Mouse (Mus musculus) lung, postnatal 0 days (tissue): Measurements from ENCODE around the gene Gm43951.

Source experiments
- CTCF ChIP-seq: IDR thresholded peaks from 2 replicates; pipeline ENCODE4 v1.5.1; 2016; ENCODE audit warnings: antibody characterized with exemption, mild to moderate bottlenecking
- EP300 ChIP-seq: IDR thresholded peaks from 2 replicates; pipeline ENCODE4 v1.6.1; 2016; ENCODE audit warnings: antibody characterized with exemption, mild to moderate bottlenecking, control low read depth

- no peak for TF ChIP-seq CTCF
- TF ChIP-seq EP300: no peak
Observed at GRCm38 (mm10) chr11:72163198-72163597, 43.4 kb downstream of the Gm43951 start.
